Mouse (Mus musculus) megakaryocyte-erythroid progenitor cell, adult 5-6 weeks (primary cell): Measurements from ENCODE around the gene Mast4. TPM values are rescaled to one million over a fixed set of nuclear protein-coding genes. Genes with fewer than 3 reads are reported as not detected.

ENCODE experiments used
- ATAC-seq: replicated peaks from 2 replicates; pipeline ENCODE4 v1.8.0; 2016; ENCODE audit warnings: mild to moderate bottlenecking, inconsistent platforms; ENCODE audit not compliant: severe bottlenecking, poor library complexity, low FRiP score, low TSS enrichment
- total RNA-seq, 2 experiments: library from RNA; stranded (forward) in 1 of 2; stranded (reverse) in 1 of 2; fragments of 200-1000, 215-1000 nt in 1 of 2; fragments of >200 nt in 1 of 2; fragmentation: Nextera tagmentation in 1 of 2; gene quantifications; 2 replicates each; pipeline ENCODE4 v1.2.3; 2014 to 2017

The Mast4 gene
- total RNA-seq, 2 experiments from 2014 or later: 10.9 to 40.9 TPM

GRCm38 (mm10) chr13:103085540-103086121, 248.7 kb downstream of the Mast4 start:
- ATAC-seq: no peak

GRCm38 (mm10) chr13:103082891-103083290, 251.4 kb downstream of the Mast4 start:
- ATAC-seq: no peak

- ATAC-seq: no peak
Observed at GRCm38 (mm10) chr13:103079806-103080205, 254.5 kb downstream of the Mast4 start.

- no peak for ATAC-seq
Observed at GRCm38 (mm10) chr13:103078815-103079214, 255.5 kb downstream of the Mast4 start.

GRCm38 (mm10) chr13:103073461-103073860, 260.8 kb downstream of the Mast4 start:
- no peak for ATAC-seq

- no peak for ATAC-seq
Observed at GRCm38 (mm10) chr13:103071783-103072182, 262.5 kb downstream of the Mast4 start.

GRCm38 (mm10) chr13:103067581-103068166, 266.6 kb downstream of the Mast4 start:
- ATAC-seq: no peak

- no peak for ATAC-seq
Observed at GRCm38 (mm10) chr13:103065437-103065836, 268.9 kb downstream of the Mast4 start.

- ATAC-seq: no peak
Observed at GRCm38 (mm10) chr13:103061680-103062079, 272.6 kb downstream of the Mast4 start.

- ATAC-seq: no peak
Observed at GRCm38 (mm10) chr13:103059995-103060652, 274.2 kb downstream of the Mast4 start.

GRCm38 (mm10) chr13:103056451-103056850, 277.8 kb downstream of the Mast4 start:
- ATAC-seq: no peak

GRCm38 (mm10) chr13:103052661-103053060, 281.6 kb downstream of the Mast4 start:
- ATAC-seq: no peak

- ATAC-seq: no peak
Observed at GRCm38 (mm10) chr13:103048954-103049353, 285.3 kb downstream of the Mast4 start.

GRCm38 (mm10) chr13:103043692-103044091, 290.6 kb downstream of the Mast4 start:
- no peak for ATAC-seq

- ATAC-seq: no peak
Observed at GRCm38 (mm10) chr13:103043011-103043410, 291.3 kb downstream of the Mast4 start.

GRCm38 (mm10) chr13:103037466-103037865, 296.8 kb downstream of the Mast4 start:
- no peak for ATAC-seq

- ATAC-seq: no peak
Observed at GRCm38 (mm10) chr13:103029377-103029776, 304.9 kb downstream of the Mast4 start.

- no peak for ATAC-seq
Observed at GRCm38 (mm10) chr13:103027456-103028078, 306.7 kb downstream of the Mast4 start.

- no peak for ATAC-seq
Observed at GRCm38 (mm10) chr13:103025461-103025860, 308.8 kb downstream of the Mast4 start.

GRCm38 (mm10) chr13:103018481-103018880, 315.8 kb downstream of the Mast4 start:
- ATAC-seq: no peak
